7 mouse cellular contexts compared by ENCODE assay signal in the genomic region with DNA sequence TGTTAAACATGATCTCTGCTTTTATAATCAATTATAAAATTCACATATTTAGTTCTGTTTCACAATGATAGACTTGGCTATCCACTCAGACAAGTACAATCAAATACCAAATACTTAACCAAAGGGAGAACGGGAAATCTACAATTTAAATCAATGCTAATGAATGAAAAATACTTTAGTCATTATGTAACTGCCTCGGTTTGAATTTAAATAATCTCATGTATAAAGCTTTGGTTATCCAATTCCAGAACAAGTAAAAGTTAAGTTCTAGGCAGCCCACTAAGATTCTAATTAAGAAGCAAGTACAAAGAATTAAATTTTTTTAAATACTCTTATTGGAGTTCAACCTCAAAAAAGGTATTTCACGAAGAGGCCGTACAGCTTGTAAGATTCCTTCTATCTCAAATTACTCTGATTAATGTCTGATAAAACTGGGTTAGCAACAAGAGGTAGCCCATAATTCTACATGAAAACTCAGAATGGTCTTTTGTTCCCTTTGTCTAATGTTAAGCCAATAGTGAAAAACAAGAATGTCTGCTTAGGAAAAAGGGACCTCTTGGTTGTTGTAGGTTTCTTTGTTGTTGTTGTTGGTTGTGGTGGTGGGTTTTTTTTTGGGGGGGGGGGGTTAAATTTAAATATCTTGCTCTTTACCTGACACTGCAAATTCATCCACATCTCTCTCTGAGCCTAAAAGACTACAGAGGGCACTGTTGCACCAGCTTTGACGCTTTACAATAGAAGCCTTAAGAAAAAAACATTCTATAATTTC. TPM values are rescaled to one million over a fixed set of nuclear protein-coding genes. Genes with fewer than 3 reads are reported as not detected.
DNase-seq lines count a peak whose midpoint lies in the region; ATAC-seq lines count a peak whose summit lies in the region.

No protein-coding gene starts in this region.

- peak; percentile 25 to 28 for DNase-seq in left cerebral cortex, adult 18-20 months (ENCODE audit: low spot score in 2 of 2)
- DNase-seq in left cerebral cortex, postnatal 36 days (ENCODE audit: low spot score in 2 of 2): no peak
- peak; percentile 10 for DNase-seq in c-Kit-positive CD71-positive TER-119-negative erythroid progenitor cells, embryonic 14.5 days (ENCODE audit: low read depth)
- no peak for DNase-seq in midbrain, embryonic 11.5 days (ENCODE audit: low spot score, missing footprints)
- DNase-seq in gastrocnemius, postnatal 10 days: no peak
- DNase-seq in cerebellum, adult 11-12 months: no peak

- intact Hi-C loops in left cerebral cortex, postnatal 36 days (cut with DNase I): loop anchor here (5.0 to 10.0 kb wide), 5 partner anchors 360 to 1443 kb away; partner anchors contain the start of gene Meis2

- WGBS in hindbrain, embryonic 13.5 days: 35% methylated on average over 5 of the region's 5 CpGs
- WGBS in midbrain, embryonic 11.5 days: 47% methylated on average over 5 of the region's 5 CpGs

- H3K27ac ChIP-seq in hindbrain, embryonic 13.5 days: no peak overlapping the region
- no peak overlapping the region for H3K27ac ChIP-seq in midbrain, embryonic 11.5 days (ENCODE audit: low read depth, low read length)

- H3K9ac ChIP-seq in hindbrain, embryonic 13.5 days: no peak overlapping the region
- no peak overlapping the region for H3K9ac ChIP-seq in midbrain, embryonic 11.5 days (ENCODE audit: low read length)

- H3K9me3 ChIP-seq in hindbrain, embryonic 13.5 days: no peaks in the 10 kb centered on the region
- H3K9me3 ChIP-seq in midbrain, embryonic 11.5 days (ENCODE audit: control insufficient read depth, low read length): no peaks in the 10 kb centered on the region

- H3K4me2 ChIP-seq in hindbrain, embryonic 13.5 days: no peak overlapping the region
- no peak overlapping the region for H3K4me2 ChIP-seq in midbrain, embryonic 11.5 days

- no peak overlapping the region for H3K4me3 ChIP-seq in hindbrain, embryonic 13.5 days
- H3K4me3 ChIP-seq in midbrain, embryonic 11.5 days (ENCODE audit: low read depth, low read length): no peak overlapping the region

- no peaks in the 10 kb centered on the region for H3K27me3 ChIP-seq in hindbrain, embryonic 13.5 days
- H3K27me3 ChIP-seq in midbrain, embryonic 11.5 days (ENCODE audit: control insufficient read depth, insufficient read depth, low read length): no peaks in the 10 kb centered on the region

- no peaks in the 10 kb centered on the region for H3K36me3 ChIP-seq in hindbrain, embryonic 13.5 days
- no peaks in the 10 kb centered on the region for H3K36me3 ChIP-seq in midbrain, embryonic 11.5 days (ENCODE audit: control insufficient read depth, insufficient read depth, low read length)

- peaks cover 3% of the 10 kb centered on the region for H3K4me1 ChIP-seq in hindbrain, embryonic 13.5 days (replicated peaks)
- H3K4me1 ChIP-seq in midbrain, embryonic 11.5 days (ENCODE audit: control insufficient read depth, insufficient read depth, low read length): 0 out of 2 replicates have a peak, but pooled peaks cover 2% of the 10 kb centered on the region

- 0 out of 2 replicates have a peak, but pooled peaks have one; percentile 66 for ATAC-seq in hindbrain, embryonic 13.5 days (ENCODE audit: low FRiP score)
- ATAC-seq in midbrain, embryonic 11.5 days (ENCODE audit: low FRiP score): peak; percentile 72

RNA-seq across cellular contexts. Expression of gene Dph6, which starts 32.8 kb away (rescaled TPM):
- total RNA-seq in left cerebral cortex, adult 18-20 months (2021): 10 to 100 TPM; 13.6 to 14.5 TPM
- total RNA-seq in left cerebral cortex, postnatal 36 days (2021): 10 to 100 TPM; 14.1 to 15.4 TPM
- 13.3 and 15.7 TPM in 2 replicates for polyA plus RNA-seq in hindbrain, embryonic 13.5 days (2015; fragmentation: Nextera tagmentation; extraction: Ambion mirVana)
- 18.1 and 20.6 TPM in 2 replicates for polyA plus RNA-seq in midbrain, embryonic 11.5 days (2014; fragmentation: Nextera tagmentation; extraction: Ambion mirVana)
- total RNA-seq in gastrocnemius, postnatal 10 days (2021): 1 to 10 TPM; 4.6 to 7.9 TPM

Comparison
In these comparisons a context has a peak if more than half of its experiments do, and no peak if none do; other contexts are left out.
1. DNase-seq: peak in left cerebral cortex, adult 18-20 months (2 of 2) and c-Kit-positive CD71-positive TER-119-negative erythroid progenitor cells, embryonic 14.5 days (single experiment); none in left cerebral cortex, postnatal 36 days (0 of 2), midbrain, embryonic 11.5 days (single experiment), gastrocnemius, postnatal 10 days (single experiment) and cerebellum, adult 11-12 months (single experiment).